Mouse (Mus musculus): ENCODE results near the gene Fau. TPM values are rescaled to one million over a fixed set of nuclear protein-coding genes. Genes with fewer than 3 reads are reported as not detected.

Fau gene
- total and polyA plus RNA-seq, 2 experiments from 2014 or later = 610 to 1,178 TPM

GRCm38 (mm10) chr19:6085417-6085879, 27.8 kb downstream of the Fau start:
- DNase-seq (peak; percentile 48), ATAC-seq (peak; percentile 52)
- 1% methylated on average over 17 of the region's 17 CpGs for WGBS
- Histone ChIP-seq H3K27ac (ENCODE audit: low read depth, low read length) (no peak overlapping the region), H3K4me1 (ENCODE audit: insufficient read depth) (peaks cover 8% of the 10 kb centered on the region; the same call in 1 of the 2 replicates), H3K9me3 (ENCODE audit: low read length) (no peaks in the 10 kb centered on the region), H3K27me3 (ENCODE audit: insufficient read depth, low read length) (no peaks in the 10 kb centered on the region), H3K4me3 (ENCODE audit: low read depth, low read length) (peak overlapping the region; percentile 81), H3K36me3 (ENCODE audit: insufficient read depth) (peaks cover 28% of the 10 kb centered on the region), H3K9ac (no peak overlapping the region), H3K4me2 (ENCODE audit: low read depth) (peak overlapping the region; percentile 90)
- no peak for TF ChIP-seq CTCF (IDR thresholded peaks at IDR 0.05; ENCODE audit: low read depth)

- no peaks in the 10 kb centered on the region; the same call in 1 of the 2 replicates for H3K36me3 ChIP-seq (ENCODE audit: insufficient read depth)
- no peak overlapping the region for H3K4me3 ChIP-seq (ENCODE audit: low read depth, low read length)
- H3K4me1 ChIP-seq (ENCODE audit: insufficient read depth) = peaks cover 5% of the 10 kb centered on the region; the same call in 1 of the 2 replicates
- TF ChIP-seq CTCF (IDR thresholded peaks at IDR 0.05; ENCODE audit: low read depth) = no peak
- H3K4me2 ChIP-seq (ENCODE audit: low read depth) = no peak overlapping the region
- H3K27me3 ChIP-seq (ENCODE audit: insufficient read depth, low read length) = no peaks in the 10 kb centered on the region
- no peak overlapping the region for H3K27ac ChIP-seq (ENCODE audit: low read depth, low read length)
- H3K9me3 ChIP-seq (ENCODE audit: low read length) = no peaks in the 10 kb centered on the region
- no peak overlapping the region for H3K9ac ChIP-seq
- DNase-seq = no peak
- ATAC-seq = no peak
- 93% methylated on average over 13 of the region's 13 CpGs for WGBS
These were observed 31.2 kb downstream of the Fau start for GRCm38 (mm10) chr19:6088841-6089240.

- no peak within 1 kb of the TSS for H3K9ac ChIP-seq
- no peaks in the 10 kb centered on the region for H3K9me3 ChIP-seq (ENCODE audit: low read length)
- no peak for TF ChIP-seq CTCF (IDR thresholded peaks at IDR 0.05; ENCODE audit: low read depth)
- no peaks in the 10 kb centered on the region; the same call in 1 of the 2 replicates for H3K36me3 ChIP-seq (ENCODE audit: insufficient read depth)
- ATAC-seq = no peak
- no peak within 1 kb of the TSS for H3K27ac ChIP-seq (ENCODE audit: low read depth, low read length)
- no peak within 1 kb of the TSS for H3K4me3 ChIP-seq (ENCODE audit: low read depth, low read length)
- no peaks in the 10 kb centered on the region for H3K27me3 ChIP-seq (ENCODE audit: insufficient read depth, low read length)
- no peak within 1 kb of the TSS for H3K4me2 ChIP-seq (ENCODE audit: low read depth)
- DNase-seq = no peak
- WGBS = 92% methylated on average over 7 of the region's 7 CpGs
- no peaks in the 10 kb centered on the region for H3K4me1 ChIP-seq (ENCODE audit: insufficient read depth)
These were observed 36.5 kb downstream of the Fau start, which contains the start of gene AC131692.1 for GRCm38 (mm10) chr19:6094119-6094518. AC131692.1 (plus strand) TSS chr19:6094419.

- Histone ChIP-seq H3K9ac (no peak overlapping the region), H3K4me2 (ENCODE audit: low read depth) (no peak overlapping the region), H3K27me3 (ENCODE audit: insufficient read depth, low read length) (no peaks in the 10 kb centered on the region), H3K36me3 (ENCODE audit: insufficient read depth) (no peaks in the 10 kb centered on the region), H3K4me1 (ENCODE audit: insufficient read depth) (no peaks in the 10 kb centered on the region), H3K4me3 (ENCODE audit: low read depth, low read length) (no peak overlapping the region), H3K9me3 (ENCODE audit: low read length) (no peaks in the 10 kb centered on the region), H3K27ac (ENCODE audit: low read depth, low read length) (no peak overlapping the region)
- no peak for TF ChIP-seq CTCF (IDR thresholded peaks at IDR 0.05; ENCODE audit: low read depth)
- DNase-seq (no peak), ATAC-seq (no peak)
- 90% methylated on average over 3 of the region's 3 CpGs for WGBS
These were observed 40.2 kb downstream of the Fau start for GRCm38 (mm10) chr19:6097847-6098246.

GRCm38 (mm10) chr19:6101186-6101585, 43.5 kb downstream of the Fau start:
- H3K27me3 ChIP-seq (ENCODE audit: insufficient read depth, low read length) = no peaks in the 10 kb centered on the region
- DNase-seq (no peak), ATAC-seq (no peak)
- no peak overlapping the region for H3K4me3 ChIP-seq (ENCODE audit: low read depth, low read length)
- H3K36me3 ChIP-seq (ENCODE audit: insufficient read depth) = no peaks in the 10 kb centered on the region
- H3K4me2 ChIP-seq (ENCODE audit: low read depth) = no peak overlapping the region
- no peaks in the 10 kb centered on the region for H3K4me1 ChIP-seq (ENCODE audit: insufficient read depth)
- H3K9ac ChIP-seq = no peak overlapping the region
- H3K27ac ChIP-seq (ENCODE audit: low read depth, low read length) = no peak overlapping the region
- H3K9me3 ChIP-seq (ENCODE audit: low read length) = no peaks in the 10 kb centered on the region
- 71% methylated on average over 6 of the region's 6 CpGs for WGBS
- TF ChIP-seq CTCF (IDR thresholded peaks at IDR 0.05; ENCODE audit: low read depth) = no peak

GRCm38 (mm10) chr19:6102169-6102853, 44.7 kb downstream of the Fau start:
- H3K36me3 ChIP-seq (ENCODE audit: insufficient read depth) = no peaks in the 10 kb centered on the region
- H3K4me3 ChIP-seq (ENCODE audit: low read depth, low read length) = no peak overlapping the region
- no peak overlapping the region for H3K9ac ChIP-seq
- H3K4me2 ChIP-seq (ENCODE audit: low read depth) = no peak overlapping the region
- DNase-seq (no peak), ATAC-seq (no peak)
- no peak overlapping the region for H3K27ac ChIP-seq (ENCODE audit: low read depth, low read length)
- no peak for TF ChIP-seq CTCF (IDR thresholded peaks at IDR 0.05; ENCODE audit: low read depth)
- WGBS = 77% methylated on average over 6 of the region's 6 CpGs
- H3K4me1 ChIP-seq (ENCODE audit: insufficient read depth) = no peaks in the 10 kb centered on the region
- no peaks in the 10 kb centered on the region for H3K9me3 ChIP-seq (ENCODE audit: low read length)
- H3K27me3 ChIP-seq (ENCODE audit: insufficient read depth, low read length) = no peaks in the 10 kb centered on the region

GRCm38 (mm10) chr19:6104476-6104875, 46.8 kb downstream of the Fau start:
- Histone ChIP-seq H3K27ac (ENCODE audit: low read depth, low read length) (no peak overlapping the region), H3K4me3 (ENCODE audit: low read depth, low read length) (no peak overlapping the region), H3K4me1 (ENCODE audit: insufficient read depth) (no peaks in the 10 kb centered on the region), H3K9ac (no peak overlapping the region), H3K9me3 (ENCODE audit: low read length) (no peaks in the 10 kb centered on the region), H3K27me3 (ENCODE audit: insufficient read depth, low read length) (no peaks in the 10 kb centered on the region), H3K36me3 (ENCODE audit: insufficient read depth) (no peaks in the 10 kb centered on the region), H3K4me2 (ENCODE audit: low read depth) (no peak overlapping the region)
- TF ChIP-seq CTCF (IDR thresholded peaks at IDR 0.05; ENCODE audit: low read depth) = no peak
- WGBS = 82% methylated on average over 4 of the region's 4 CpGs
- DNase-seq (no peak), ATAC-seq (no peak)
